Mouse (Mus musculus): Measurements from ENCODE around the gene Mapkap1. TPM values are rescaled to one million over a fixed set of nuclear protein-coding genes. Genes with fewer than 3 reads are reported as not detected.
"Not testable (repeated sequence)": the region's sequence is repeated elsewhere in the genome, so short reads cannot be mapped to it uniquely, and the experiment has no call there.

Mapkap1 gene
- polyA plus RNA-seq, 1 experiment from 2014 or later = 108 TPM

DNA sequence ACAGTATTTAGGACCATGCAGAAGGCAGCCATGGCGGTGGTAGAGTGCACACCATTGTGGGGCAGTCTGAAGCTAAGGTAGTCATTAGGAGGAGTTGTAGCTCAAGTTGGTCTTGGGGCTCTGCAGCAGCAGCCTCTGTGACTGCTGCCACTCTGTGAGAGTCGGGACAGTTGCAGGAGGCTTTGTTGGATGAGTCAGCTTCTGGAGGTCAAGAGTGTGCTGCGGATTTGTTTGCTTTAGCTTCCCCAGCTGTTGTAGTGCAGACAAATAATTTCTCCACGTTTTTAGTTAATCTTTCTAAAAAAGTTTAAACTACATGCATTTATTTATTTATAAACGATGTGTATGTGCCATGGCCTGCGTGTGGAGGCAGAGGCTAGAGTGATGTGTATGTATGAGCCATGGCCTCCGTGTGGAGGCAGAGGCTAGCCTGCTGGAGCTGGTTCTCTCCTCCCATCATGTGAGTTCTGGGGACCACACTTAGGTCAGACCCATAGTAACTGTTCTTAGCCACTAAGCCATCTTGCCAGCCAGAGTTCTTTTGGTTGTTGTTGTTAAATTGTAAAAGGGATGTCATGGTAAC lies 62.1 kb downstream of the Mapkap1 start:
- Histone ChIP-seq H3K4me3 (ENCODE audit: low read depth, low read length) (no peak overlapping the region), H3K27ac (ENCODE audit: low read depth, low read length) (no peak overlapping the region), H3K36me3 (ENCODE audit: control insufficient read depth, insufficient read depth, low read length) (no peaks in the 10 kb centered on the region), H3K9me3 (ENCODE audit: control insufficient read depth, low read length) (no peaks in the 10 kb centered on the region), H3K4me1 (ENCODE audit: control insufficient read depth, insufficient read depth, low read length) (no peaks in the 10 kb centered on the region), H3K27me3 (ENCODE audit: control insufficient read depth, insufficient read depth, low read length) (no peaks in the 10 kb centered on the region), H3K4me2 (ENCODE audit: low read depth) (no peak overlapping the region), H3K9ac (ENCODE audit: low read length) (no peak overlapping the region)
- DNase-seq (ENCODE audit: low spot score) (no peak), ATAC-seq (ENCODE audit: insufficient read depth, low FRiP score, low TSS enrichment) (no peak)
- WGBS = 85% methylated on average over 7 of the region's 7 CpGs

DNA sequence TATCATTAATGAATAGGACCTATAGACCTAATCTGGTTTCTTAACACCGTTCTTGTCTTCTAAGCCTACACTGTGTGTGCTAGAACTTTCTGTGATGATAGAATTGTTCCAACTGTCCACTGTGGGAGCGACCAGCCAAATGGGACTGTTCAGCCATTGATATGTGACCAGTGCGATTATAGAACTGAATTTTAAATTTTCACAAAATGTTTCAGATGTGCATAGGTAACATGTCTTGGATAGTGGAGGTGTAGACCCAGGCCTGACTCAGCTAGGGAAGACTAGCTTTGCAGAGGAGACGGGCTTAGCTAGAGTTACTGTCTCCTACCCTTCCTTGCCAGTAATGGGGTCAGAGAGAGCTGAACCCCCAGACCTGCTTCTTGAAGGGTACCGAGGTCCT lies 62.8 kb downstream of the Mapkap1 start:
- 94% methylated on average over 5 of the region's 5 CpGs for WGBS
- DNase-seq (ENCODE audit: low spot score) (no peak), ATAC-seq (ENCODE audit: insufficient read depth, low FRiP score, low TSS enrichment) (no peak)
- Histone ChIP-seq H3K4me2 (ENCODE audit: low read depth) (no peak overlapping the region), H3K36me3 (ENCODE audit: control insufficient read depth, insufficient read depth, low read length) (no peaks in the 10 kb centered on the region), H3K4me1 (ENCODE audit: control insufficient read depth, insufficient read depth, low read length) (no peaks in the 10 kb centered on the region), H3K9ac (ENCODE audit: low read length) (no peak overlapping the region), H3K27ac (ENCODE audit: low read depth, low read length) (no peak overlapping the region), H3K27me3 (ENCODE audit: control insufficient read depth, insufficient read depth, low read length) (no peaks in the 10 kb centered on the region), H3K4me3 (ENCODE audit: low read depth, low read length) (no peak overlapping the region), H3K9me3 (ENCODE audit: control insufficient read depth, low read length) (no peaks in the 10 kb centered on the region)

DNA sequence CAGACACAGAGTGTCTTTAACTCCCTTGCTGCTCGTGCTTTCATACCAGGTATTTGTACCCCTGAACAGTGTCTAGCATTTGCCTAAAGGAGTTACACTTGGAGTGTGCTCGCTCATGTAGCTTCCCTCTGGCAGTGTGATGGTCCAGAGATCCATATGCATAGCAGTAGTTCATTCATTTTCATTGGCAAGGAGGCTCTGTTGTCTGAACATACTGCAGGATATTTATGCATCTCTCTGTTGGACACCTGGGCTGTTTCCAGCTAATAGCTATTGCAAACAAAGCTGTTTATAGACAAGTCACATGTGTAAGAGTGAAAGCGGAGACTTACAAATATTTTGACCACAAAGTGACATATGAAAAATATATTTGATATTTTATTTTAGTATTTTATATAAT lies 67.2 kb downstream of the Mapkap1 start:
- Histone ChIP-seq H3K9ac (ENCODE audit: low read length) (no peak overlapping the region), H3K4me1 (ENCODE audit: control insufficient read depth, insufficient read depth, low read length) (no peaks in the 10 kb centered on the region), H3K4me3 (ENCODE audit: low read depth, low read length) (no peak overlapping the region), H3K36me3 (ENCODE audit: control insufficient read depth, insufficient read depth, low read length) (no peaks in the 10 kb centered on the region), H3K27me3 (ENCODE audit: control insufficient read depth, insufficient read depth, low read length) (no peaks in the 10 kb centered on the region), H3K9me3 (ENCODE audit: control insufficient read depth, low read length) (no peaks in the 10 kb centered on the region), H3K27ac (ENCODE audit: low read depth, low read length) (no peak overlapping the region), H3K4me2 (ENCODE audit: low read depth) (no peak overlapping the region)
- no peak for ATAC-seq (ENCODE audit: insufficient read depth, low FRiP score, low TSS enrichment)
- 88% methylated on average over 3 of the region's 3 CpGs for WGBS
- DNase-seq (ENCODE audit: low spot score) = no peak

DNA sequence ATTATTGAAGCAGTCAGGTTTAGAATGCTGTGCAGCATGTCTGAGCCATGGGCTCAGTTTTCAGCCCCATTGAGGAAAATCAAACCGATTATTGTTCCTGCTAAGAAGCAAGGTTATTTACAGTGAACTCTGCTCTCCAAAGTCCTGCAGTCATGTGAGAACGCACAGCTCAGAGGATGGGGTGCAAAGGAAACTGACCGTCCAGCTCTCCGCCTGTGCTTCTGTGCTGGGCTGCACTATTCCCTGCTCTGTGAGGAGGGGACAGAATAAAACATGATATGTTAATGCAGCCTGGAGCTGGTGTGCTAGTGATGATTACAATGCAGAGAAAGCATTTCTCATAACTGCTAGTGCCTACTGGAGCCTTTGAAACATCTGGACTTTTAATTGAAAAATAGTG lies 74.8 kb downstream of the Mapkap1 start:
- Histone ChIP-seq H3K27me3 (ENCODE audit: control insufficient read depth, insufficient read depth, low read length) (no peaks in the 10 kb centered on the region), H3K4me1 (ENCODE audit: control insufficient read depth, insufficient read depth, low read length) (no peaks in the 10 kb centered on the region; the same call in 1 of the 2 replicates), H3K9ac (ENCODE audit: low read length) (no peak overlapping the region), H3K4me2 (ENCODE audit: low read depth) (no peak overlapping the region), H3K36me3 (ENCODE audit: control insufficient read depth, insufficient read depth, low read length) (no peaks in the 10 kb centered on the region), H3K27ac (ENCODE audit: low read depth, low read length) (peak overlapping the region; percentile 67), H3K4me3 (ENCODE audit: low read depth, low read length) (no peak overlapping the region), H3K9me3 (ENCODE audit: control insufficient read depth, low read length) (no peaks in the 10 kb centered on the region)
- WGBS = 60% methylated on average over 4 of the region's 4 CpGs
- no peak for ATAC-seq (ENCODE audit: insufficient read depth, low FRiP score, low TSS enrichment)
- DNase-seq (ENCODE audit: low spot score) = no peak

DNA sequence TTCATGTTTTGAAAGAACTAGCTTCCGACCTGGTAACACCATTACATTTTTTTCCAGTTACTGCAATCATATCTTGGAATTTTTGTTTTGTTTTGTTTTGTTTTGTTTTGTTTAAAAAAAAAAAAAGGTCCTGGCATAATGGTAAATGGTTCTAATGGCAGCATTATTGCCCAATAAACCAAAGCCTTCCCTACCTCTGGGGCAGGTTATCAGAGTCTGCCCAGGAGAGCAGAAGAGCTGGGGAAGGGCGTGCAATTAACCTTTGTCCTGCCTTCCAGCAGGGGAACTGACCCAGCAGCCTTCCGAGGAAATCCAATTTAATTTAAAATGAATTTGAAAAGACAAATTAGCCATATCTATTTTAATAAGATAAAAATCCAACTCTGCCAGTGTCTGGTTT lies 75.5 kb downstream of the Mapkap1 start:
- DNase-seq (ENCODE audit: low spot score) (no peak), ATAC-seq (ENCODE audit: insufficient read depth, low FRiP score, low TSS enrichment) (no peak)
- Histone ChIP-seq H3K4me2 (ENCODE audit: low read depth) (no peak overlapping the region), H3K27me3 (ENCODE audit: control insufficient read depth, insufficient read depth, low read length) (no peaks in the 10 kb centered on the region), H3K4me1 (ENCODE audit: control insufficient read depth, insufficient read depth, low read length) (no peaks in the 10 kb centered on the region; the same call in 1 of the 2 replicates), H3K9me3 (ENCODE audit: control insufficient read depth, low read length) (no peaks in the 10 kb centered on the region), H3K36me3 (ENCODE audit: control insufficient read depth, insufficient read depth, low read length) (no peaks in the 10 kb centered on the region), H3K4me3 (ENCODE audit: low read depth, low read length) (no peak overlapping the region), H3K9ac (ENCODE audit: low read length) (no peak overlapping the region), H3K27ac (ENCODE audit: low read depth, low read length) (no peak overlapping the region)
- 48% methylated on average over 3 of the region's 3 CpGs for WGBS

DNA sequence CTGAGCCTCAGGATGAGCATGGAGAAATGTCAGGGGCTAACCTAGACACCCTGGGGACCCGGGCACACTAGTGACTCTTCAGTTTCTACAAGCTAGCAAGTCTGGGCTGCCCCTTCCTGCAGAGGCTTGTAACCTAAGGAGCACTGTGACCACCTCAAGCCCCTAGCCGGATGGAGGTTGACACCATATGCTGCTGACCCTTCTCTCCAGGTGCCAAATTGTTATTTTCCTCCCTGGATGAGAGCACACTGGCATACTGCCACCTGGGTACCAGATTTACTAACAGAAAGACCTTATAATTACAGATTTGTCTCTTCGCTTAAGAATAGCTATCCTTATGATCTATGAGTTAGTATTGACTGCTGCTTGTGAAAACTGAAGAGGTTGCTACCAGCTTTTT lies 76.0 kb downstream of the Mapkap1 start:
- H3K36me3 ChIP-seq (ENCODE audit: control insufficient read depth, insufficient read depth, low read length) = no peaks in the 10 kb centered on the region
- DNase-seq (ENCODE audit: low spot score) = no peak
- H3K4me3 ChIP-seq (ENCODE audit: low read depth, low read length) = no peak overlapping the region
- H3K27ac ChIP-seq (ENCODE audit: low read depth, low read length) = no peak overlapping the region
- H3K9me3 ChIP-seq (ENCODE audit: control insufficient read depth, low read length) = no peaks in the 10 kb centered on the region
- no peaks in the 10 kb centered on the region for H3K27me3 ChIP-seq (ENCODE audit: control insufficient read depth, insufficient read depth, low read length)
- no peaks in the 10 kb centered on the region; the same call in 1 of the 2 replicates for H3K4me1 ChIP-seq (ENCODE audit: control insufficient read depth, insufficient read depth, low read length)
- no peak overlapping the region for H3K4me2 ChIP-seq (ENCODE audit: low read depth)
- H3K9ac ChIP-seq (ENCODE audit: low read length) = no peak overlapping the region
- no peak for ATAC-seq (ENCODE audit: insufficient read depth, low FRiP score, low TSS enrichment)
- 64% methylated on average over 3 of the region's 3 CpGs for WGBS

DNA sequence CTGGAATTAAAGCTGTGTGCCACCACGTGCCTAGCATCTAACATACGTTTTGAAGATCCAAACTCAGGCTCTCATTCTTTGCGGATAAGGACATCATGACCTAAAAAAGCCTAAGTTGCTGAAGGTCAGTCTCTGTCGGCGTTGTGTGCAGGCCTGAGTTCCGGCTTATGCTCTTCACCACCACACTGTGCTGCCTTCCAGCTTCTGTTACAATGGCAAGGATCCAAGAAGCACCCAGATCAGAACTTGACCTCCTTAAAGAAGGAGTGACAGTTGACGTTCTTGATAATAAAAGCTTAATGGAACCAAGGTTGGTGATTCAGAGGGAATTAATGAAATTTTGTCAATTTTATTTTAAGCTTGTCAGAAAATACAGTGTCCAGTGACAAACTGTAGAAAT lies 80.7 kb downstream of the Mapkap1 start:
- ATAC-seq (ENCODE audit: insufficient read depth, low FRiP score, low TSS enrichment) (no peak), DNase-seq (ENCODE audit: low spot score) (no peak)
- H3K27me3 ChIP-seq (ENCODE audit: control insufficient read depth, insufficient read depth, low read length) = no peaks in the 10 kb centered on the region
- H3K36me3 ChIP-seq (ENCODE audit: control insufficient read depth, insufficient read depth, low read length) = no peaks in the 10 kb centered on the region
- H3K4me3 ChIP-seq (ENCODE audit: low read depth, low read length) = no peak overlapping the region
- no peak overlapping the region for H3K27ac ChIP-seq (ENCODE audit: low read depth, low read length)
- H3K4me2 ChIP-seq (ENCODE audit: low read depth) = no peak overlapping the region
- no peaks in the 10 kb centered on the region for H3K4me1 ChIP-seq (ENCODE audit: control insufficient read depth, insufficient read depth, low read length)
- no peak overlapping the region for H3K9ac ChIP-seq (ENCODE audit: low read length)
- WGBS = 93% methylated on average over 7 of the region's 7 CpGs
- no peaks in the 10 kb centered on the region for H3K9me3 ChIP-seq (ENCODE audit: control insufficient read depth, low read length)

DNA sequence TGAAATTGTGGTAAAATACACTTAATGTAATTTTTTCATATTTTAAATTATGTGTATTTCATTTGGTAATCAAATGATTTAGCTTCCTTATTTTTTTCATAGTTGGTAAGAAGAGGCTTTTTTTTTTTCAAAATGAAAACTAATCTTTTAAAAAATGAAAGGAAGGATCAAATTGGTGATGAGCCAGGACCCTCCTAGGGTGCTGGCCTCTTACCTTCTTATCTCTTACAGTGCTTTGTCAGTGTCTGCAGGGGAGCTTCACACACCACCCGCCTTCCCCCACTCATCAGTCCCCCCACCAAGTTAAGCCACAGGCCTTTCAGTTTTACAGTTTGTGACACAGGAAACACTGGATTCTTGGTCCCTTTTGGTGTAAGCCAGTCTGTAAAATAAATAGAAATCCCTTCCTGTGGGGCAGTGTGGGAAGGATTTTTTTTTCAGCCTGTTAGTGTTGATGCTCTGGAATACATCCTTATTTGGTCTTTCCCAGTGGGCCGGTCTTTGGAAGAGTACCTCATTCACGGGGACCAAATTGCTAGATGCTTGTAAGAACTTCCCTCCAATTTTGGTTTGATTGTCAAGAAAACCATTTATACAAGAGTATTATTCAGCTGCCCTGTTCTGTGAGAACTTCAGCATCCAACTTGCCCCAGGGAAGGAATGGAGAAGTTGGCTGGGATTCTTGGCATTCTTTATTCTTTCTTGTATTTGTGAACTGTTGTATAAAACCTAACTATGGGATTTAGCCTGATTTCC lies 97.6 kb downstream of the Mapkap1 start:
- no peaks in the 10 kb centered on the region for H3K27me3 ChIP-seq (ENCODE audit: control insufficient read depth, insufficient read depth, low read length)
- no peak overlapping the region for H3K4me3 ChIP-seq (ENCODE audit: low read depth, low read length)
- DNase-seq (ENCODE audit: low spot score) (no peak), ATAC-seq (ENCODE audit: insufficient read depth, low FRiP score, low TSS enrichment) (no peak)
- no peak overlapping the region for H3K9ac ChIP-seq (ENCODE audit: low read length)
- no peaks in the 10 kb centered on the region for H3K36me3 ChIP-seq (ENCODE audit: control insufficient read depth, insufficient read depth, low read length)
- H3K9me3 ChIP-seq (ENCODE audit: control insufficient read depth, low read length) = no peaks in the 10 kb centered on the region
- 49% methylated on average over 3 of the region's 3 CpGs for WGBS
- H3K4me2 ChIP-seq (ENCODE audit: low read depth) = no peak overlapping the region
- H3K27ac ChIP-seq (ENCODE audit: low read depth, low read length) = no peak overlapping the region
- H3K4me1 ChIP-seq (ENCODE audit: control insufficient read depth, insufficient read depth, low read length) = no peaks in the 10 kb centered on the region

DNA sequence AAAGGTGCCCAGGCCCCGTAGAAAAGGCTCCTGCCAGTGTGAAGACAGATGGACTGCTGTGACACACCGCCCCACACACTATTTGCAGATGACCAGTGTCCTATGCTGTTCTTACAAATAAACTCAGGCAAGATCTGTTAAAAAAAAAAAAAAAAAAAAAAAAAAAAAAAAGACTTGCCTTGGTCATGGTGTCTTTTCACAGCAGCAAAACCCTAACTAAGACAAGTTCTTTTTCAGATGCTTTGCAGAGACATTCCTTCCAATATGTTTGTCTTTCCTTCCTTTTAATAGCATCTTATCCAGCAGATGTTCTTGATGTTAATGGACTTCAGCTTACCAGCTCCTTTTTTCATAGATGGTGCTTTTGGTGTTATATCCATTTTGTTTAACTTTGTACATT lies 99.6 kb downstream of the Mapkap1 start:
- not testable (repeated sequence) for ATAC-seq (ENCODE audit: insufficient read depth, low FRiP score, low TSS enrichment); DNase-seq (ENCODE audit: low spot score); H3K36me3 ChIP-seq (ENCODE audit: control insufficient read depth, insufficient read depth, low read length); H3K27ac ChIP-seq (ENCODE audit: low read depth, low read length); H3K4me1 ChIP-seq (ENCODE audit: control insufficient read depth, insufficient read depth, low read length); H3K4me3 ChIP-seq (ENCODE audit: low read depth, low read length); H3K9me3 ChIP-seq (ENCODE audit: control insufficient read depth, low read length); H3K9ac ChIP-seq (ENCODE audit: low read length); H3K4me2 ChIP-seq (ENCODE audit: low read depth); H3K27me3 ChIP-seq (ENCODE audit: control insufficient read depth, insufficient read depth, low read length)
- WGBS = 94% methylated on average over 2 of the region's 2 CpGs

Measured in neural tube, embryonic 11.5 days (tissue).